Mouse (Mus musculus): ENCODE measurements around the gene Ffar2.

- TF ChIP-seq EP300 (IDR thresholded peaks at IDR 0.05): no peak
- no peak for TF ChIP-seq CTCF (IDR thresholded peaks at IDR 0.05)
These were observed 18.5 kb upstream of the Ffar2 start for GRCm38 (mm10) chr7:30842092-30842491.
